Mouse (Mus musculus): Measurements from ENCODE around the gene Ccdc124. TPM values are rescaled to one million over a fixed set of nuclear protein-coding genes. Genes with fewer than 3 reads are reported as not detected.
A peak's percentile ranks its signal among the peaks of the same experiment; 100 is the strongest.

Gene Ccdc124
- polyA plus RNA-seq (2012; rRNA removed) = 185 and 189 TPM in 2 replicates

GRCm38 (mm10) chr8:70873364-70873985 lies at the start of gene Ccdc124:
Gene Ccdc124, minus strand, starts transcription at chr8:70873935.
- peak; percentile 92 to 97 for DNase-seq (ENCODE audit: extremely low spot score in 1 of 2, low spot score in 1 of 2)

- DNase-seq (ENCODE audit: extremely low spot score in 1 of 2, low spot score in 1 of 2) = no peak
These were observed 46.6 kb upstream of the Ccdc124 start for GRCm38 (mm10) chr8:70920049-70920922.

- DNase-seq (ENCODE audit: extremely low spot score in 1 of 2, low spot score in 1 of 2) = no peak
These were observed 41.0 kb upstream of the Ccdc124 start for GRCm38 (mm10) chr8:70914704-70915103.

GRCm38 (mm10) chr8:70913523-70913922 lies 39.8 kb upstream of the Ccdc124 start:
- DNase-seq (ENCODE audit: extremely low spot score in 1 of 2, low spot score in 1 of 2) = no peak

- no peak for DNase-seq (ENCODE audit: extremely low spot score in 1 of 2, low spot score in 1 of 2)
These were observed 39.2 kb upstream of the Ccdc124 start for GRCm38 (mm10) chr8:70912955-70913354.

GRCm38 (mm10) chr8:70911596-70911995 lies 37.9 kb upstream of the Ccdc124 start:
- DNase-seq (ENCODE audit: extremely low spot score in 1 of 2, low spot score in 1 of 2) = no peak

- DNase-seq (ENCODE audit: extremely low spot score in 1 of 2, low spot score in 1 of 2) = no peak
These were observed 33.8 kb upstream of the Ccdc124 start for GRCm38 (mm10) chr8:70907518-70907917.

- peak; percentile 58 to 85 for DNase-seq (ENCODE audit: extremely low spot score in 1 of 2, low spot score in 1 of 2)
These were observed 32.3 kb upstream of the Ccdc124 start, which contains the start of gene Map1s for GRCm38 (mm10) chr8:70905831-70906736. Gene Map1s, plus strand, starts transcription at chr8:70905932.

GRCm38 (mm10) chr8:70905463-70905830 lies 31.7 kb upstream of the Ccdc124 start:
- DNase-seq (ENCODE audit: extremely low spot score in 1 of 2, low spot score in 1 of 2) = no peak

- DNase-seq (ENCODE audit: extremely low spot score in 1 of 2, low spot score in 1 of 2) = no peak
These were observed 30.8 kb upstream of the Ccdc124 start for GRCm38 (mm10) chr8:70904532-70904931.

GRCm38 (mm10) chr8:70903582-70903981 lies 29.8 kb upstream of the Ccdc124 start:
- DNase-seq (ENCODE audit: extremely low spot score in 1 of 2, low spot score in 1 of 2) = no peak

GRCm38 (mm10) chr8:70903112-70903511 lies 29.4 kb upstream of the Ccdc124 start:
- no peak for DNase-seq (ENCODE audit: extremely low spot score in 1 of 2, low spot score in 1 of 2)

- DNase-seq (ENCODE audit: extremely low spot score in 1 of 2, low spot score in 1 of 2) = no peak
These were observed 28.5 kb upstream of the Ccdc124 start for GRCm38 (mm10) chr8:70902211-70902610.

- no peak for DNase-seq (ENCODE audit: extremely low spot score in 1 of 2, low spot score in 1 of 2)
These were observed 27.2 kb upstream of the Ccdc124 start for GRCm38 (mm10) chr8:70900872-70901387.

GRCm38 (mm10) chr8:70899226-70899625 lies 25.5 kb upstream of the Ccdc124 start:
- DNase-seq (ENCODE audit: extremely low spot score in 1 of 2, low spot score in 1 of 2) = no peak

GRCm38 (mm10) chr8:70898661-70899198 lies 25.0 kb upstream of the Ccdc124 start:
- DNase-seq (ENCODE audit: extremely low spot score in 1 of 2, low spot score in 1 of 2) = no peak

- peak; percentile 69 to 94 for DNase-seq (ENCODE audit: extremely low spot score in 1 of 2, low spot score in 1 of 2)
These were observed 24.1 kb upstream of the Ccdc124 start for GRCm38 (mm10) chr8:70897681-70898413.

- DNase-seq (ENCODE audit: extremely low spot score in 1 of 2, low spot score in 1 of 2) = peak; percentile 98
These were observed 23.4 kb upstream of the Ccdc124 start, which contains the start of gene Rpl18a for GRCm38 (mm10) chr8:70897021-70897680. Gene Rpl18a, minus strand, starts transcription at chr8:70897412.

Data from frontal cortex, adult 2 months (tissue).